Mouse (Mus musculus): ENCODE measurements around the gene Pln. TPM values are rescaled to one million over a fixed set of nuclear protein-coding genes. Genes with fewer than 3 reads are reported as not detected.

The Pln gene
- polyA plus RNA-seq, 1 experiment from 2014 or later, result 1,148 TPM

GRCm38 (mm10) chr10:53343865-53344264 lies 6.4 kb downstream of the Pln start:
- Histone ChIP-seq H3K4me3 (ENCODE audit: control insufficient read depth in 1 of 2, insufficient read depth in 1 of 2, low read depth in 1 of 2, low read length in 2 of 2) (peak overlapping the region; percentile 36 to 55), H3K9me3 (ENCODE audit: control insufficient read depth, low read length) (no peaks in the 10 kb centered on the region), H3K36me3 (ENCODE audit: control insufficient read depth, insufficient read depth, low read length) (peaks cover 56% of the 10 kb centered on the region), H3K4me1 (ENCODE audit: control insufficient read depth in 2 of 2, insufficient read depth in 2 of 2, low read length in 2 of 2) (no peaks in the 10 kb centered on the region; a peak in 1 of 4 replicates), H3K4me2 (ENCODE audit: low read length) (peak overlapping the region; percentile 68), H3K27ac (replicated peaks in 1 of 2; ENCODE audit: control insufficient read depth in 1 of 2, insufficient read depth in 1 of 2, low read depth in 2 of 2, low read length in 2 of 2) (peak overlapping the region; percentile 71 to 91), H3K27me3 (ENCODE audit: control insufficient read depth, insufficient read depth, low read length) (no peaks in the 10 kb centered on the region), H3K9ac (ENCODE audit: low read length) (peak overlapping the region; percentile 92)
- WGBS, result 30% methylated on average over 10 of the region's 10 CpGs
- ATAC-seq (ENCODE audit: insufficient number of reproducible peaks, insufficient read depth, low FRiP score, low read depth), result no peak

- Histone ChIP-seq H3K4me2 (ENCODE audit: low read length) (no peak overlapping the region), H3K36me3 (ENCODE audit: control insufficient read depth, insufficient read depth, low read length) (peaks cover 51% of the 10 kb centered on the region), H3K9ac (ENCODE audit: low read length) (no peak overlapping the region), H3K4me1 (ENCODE audit: control insufficient read depth in 2 of 2, insufficient read depth in 2 of 2, low read length in 2 of 2) (no peaks in the 10 kb centered on the region; a peak in 1 of 4 replicates), H3K27ac (replicated peaks in 1 of 2; ENCODE audit: control insufficient read depth in 1 of 2, insufficient read depth in 1 of 2, low read depth in 2 of 2, low read length in 2 of 2) (0 out of 4 replicates have a peak overlapping the region, but pooled peaks of 1 of the 2 experiments have one; percentile 7), H3K4me3 (ENCODE audit: control insufficient read depth in 1 of 2, insufficient read depth in 1 of 2, low read depth in 1 of 2, low read length in 2 of 2) (no peak overlapping the region), H3K27me3 (ENCODE audit: control insufficient read depth, insufficient read depth, low read length) (no peaks in the 10 kb centered on the region), H3K9me3 (ENCODE audit: control insufficient read depth, low read length) (no peaks in the 10 kb centered on the region)
- ATAC-seq (ENCODE audit: insufficient number of reproducible peaks, insufficient read depth, low FRiP score, low read depth), result no peak
- 65% methylated on average over 4 of the region's 4 CpGs for WGBS
Observed at GRCm38 (mm10) chr10:53345508-53345907, 8.0 kb downstream of the Pln start.

GRCm38 (mm10) chr10:53346506-53346905 lies 9.0 kb downstream of the Pln start:
- Histone ChIP-seq H3K4me1 (ENCODE audit: control insufficient read depth in 2 of 2, insufficient read depth in 2 of 2, low read length in 2 of 2) (no peaks in the 10 kb centered on the region; a peak in 1 of 4 replicates), H3K9ac (ENCODE audit: low read length) (no peak overlapping the region), H3K9me3 (ENCODE audit: control insufficient read depth, low read length) (no peaks in the 10 kb centered on the region), H3K36me3 (ENCODE audit: control insufficient read depth, insufficient read depth, low read length) (peaks cover 48% of the 10 kb centered on the region), H3K27me3 (ENCODE audit: control insufficient read depth, insufficient read depth, low read length) (no peaks in the 10 kb centered on the region), H3K27ac (replicated peaks in 1 of 2; ENCODE audit: control insufficient read depth in 1 of 2, insufficient read depth in 1 of 2, low read depth in 2 of 2, low read length in 2 of 2) (peak overlapping the region in 1 of 2 experiments; percentile 59; a peak in 1 of 4 replicates), H3K4me3 (ENCODE audit: control insufficient read depth in 1 of 2, insufficient read depth in 1 of 2, low read depth in 1 of 2, low read length in 2 of 2) (no peak overlapping the region), H3K4me2 (ENCODE audit: low read length) (no peak overlapping the region)
- 40% methylated on average over 3 of the region's 3 CpGs for WGBS
- no peak for ATAC-seq (ENCODE audit: insufficient number of reproducible peaks, insufficient read depth, low FRiP score, low read depth)

GRCm38 (mm10) chr10:53346916-53347315 lies 9.4 kb downstream of the Pln start:
- Histone ChIP-seq H3K4me3 (ENCODE audit: control insufficient read depth in 1 of 2, insufficient read depth in 1 of 2, low read depth in 1 of 2, low read length in 2 of 2) (no peak overlapping the region), H3K9me3 (ENCODE audit: control insufficient read depth, low read length) (no peaks in the 10 kb centered on the region), H3K27me3 (ENCODE audit: control insufficient read depth, insufficient read depth, low read length) (no peaks in the 10 kb centered on the region), H3K4me2 (ENCODE audit: low read length) (no peak overlapping the region), H3K27ac (replicated peaks in 1 of 2; ENCODE audit: control insufficient read depth in 1 of 2, insufficient read depth in 1 of 2, low read depth in 2 of 2, low read length in 2 of 2) (peak overlapping the region in 1 of 2 experiments; percentile 59; a peak in 1 of 4 replicates), H3K4me1 (ENCODE audit: control insufficient read depth in 2 of 2, insufficient read depth in 2 of 2, low read length in 2 of 2) (no peaks in the 10 kb centered on the region; a peak in 1 of 4 replicates), H3K36me3 (ENCODE audit: control insufficient read depth, insufficient read depth, low read length) (peaks cover 44% of the 10 kb centered on the region), H3K9ac (ENCODE audit: low read length) (no peak overlapping the region)
- no peak for ATAC-seq (ENCODE audit: insufficient number of reproducible peaks, insufficient read depth, low FRiP score, low read depth)
- 80% methylated on average over 5 of the region's 5 CpGs for WGBS

- Histone ChIP-seq H3K9ac (ENCODE audit: low read length) (no peak overlapping the region), H3K4me2 (ENCODE audit: low read length) (no peak overlapping the region), H3K27me3 (ENCODE audit: control insufficient read depth, insufficient read depth, low read length) (no peaks in the 10 kb centered on the region), H3K36me3 (ENCODE audit: control insufficient read depth, insufficient read depth, low read length) (peaks cover 36% of the 10 kb centered on the region), H3K27ac (replicated peaks in 1 of 2; ENCODE audit: control insufficient read depth in 1 of 2, insufficient read depth in 1 of 2, low read depth in 2 of 2, low read length in 2 of 2) (0 out of 4 replicates have a peak overlapping the region, but pooled peaks of 1 of the 2 experiments have one; percentile 0), H3K9me3 (ENCODE audit: control insufficient read depth, low read length) (no peaks in the 10 kb centered on the region), H3K4me3 (ENCODE audit: control insufficient read depth in 1 of 2, insufficient read depth in 1 of 2, low read depth in 1 of 2, low read length in 2 of 2) (no peak overlapping the region), H3K4me1 (ENCODE audit: control insufficient read depth in 2 of 2, insufficient read depth in 2 of 2, low read length in 2 of 2) (no peaks in the 10 kb centered on the region; a peak in 1 of 4 replicates)
- no peak for ATAC-seq (ENCODE audit: insufficient number of reproducible peaks, insufficient read depth, low FRiP score, low read depth)
- 49% methylated on average over 10 of the region's 10 CpGs for WGBS
Observed at GRCm38 (mm10) chr10:53347787-53348755, 10.6 kb downstream of the Pln start.

- 65% methylated on average over 1 of the region's 1 CpGs for WGBS
Observed at GRCm38 (mm10) chr10:53349254-53349653, 11.8 kb downstream of the Pln start.

GRCm38 (mm10) chr10:53353665-53354064 lies 16.2 kb downstream of the Pln start:
- Histone ChIP-seq H3K27ac (replicated peaks in 1 of 2; ENCODE audit: control insufficient read depth in 1 of 2, insufficient read depth in 1 of 2, low read depth in 2 of 2, low read length in 2 of 2) (no peak overlapping the region), H3K9ac (ENCODE audit: low read length) (no peak overlapping the region), H3K36me3 (ENCODE audit: control insufficient read depth, insufficient read depth, low read length) (peaks cover 36% of the 10 kb centered on the region), H3K27me3 (ENCODE audit: control insufficient read depth, insufficient read depth, low read length) (no peaks in the 10 kb centered on the region), H3K4me1 (ENCODE audit: control insufficient read depth in 2 of 2, insufficient read depth in 2 of 2, low read length in 2 of 2) (no peaks in the 10 kb centered on the region), H3K9me3 (ENCODE audit: control insufficient read depth, low read length) (no peaks in the 10 kb centered on the region), H3K4me2 (ENCODE audit: low read length) (no peak overlapping the region), H3K4me3 (ENCODE audit: control insufficient read depth in 1 of 2, insufficient read depth in 1 of 2, low read depth in 1 of 2, low read length in 2 of 2) (no peak overlapping the region)
- WGBS, result 71% methylated on average over 3 of the region's 3 CpGs
- no peak for ATAC-seq (ENCODE audit: insufficient number of reproducible peaks, insufficient read depth, low FRiP score, low read depth)

More at GRCm38 (mm10) chr10:53349254-53349653, 11.8 kb downstream of the Pln start:
- H3K27me3 ChIP-seq (ENCODE audit: control insufficient read depth, insufficient read depth, low read length), result no peaks in the 10 kb centered on the region
- H3K9me3 ChIP-seq (ENCODE audit: control insufficient read depth, low read length), result no peaks in the 10 kb centered on the region
- no peak overlapping the region for H3K27ac ChIP-seq (replicated peaks in 1 of 2; ENCODE audit: control insufficient read depth in 1 of 2, insufficient read depth in 1 of 2, low read depth in 2 of 2, low read length in 2 of 2)
- H3K36me3 ChIP-seq (ENCODE audit: control insufficient read depth, insufficient read depth, low read length), result peaks cover 31% of the 10 kb centered on the region
- H3K4me1 ChIP-seq (ENCODE audit: control insufficient read depth in 2 of 2, insufficient read depth in 2 of 2, low read length in 2 of 2), result no peaks in the 10 kb centered on the region
- no peak overlapping the region for H3K9ac ChIP-seq (ENCODE audit: low read length)
- no peak overlapping the region for H3K4me3 ChIP-seq (ENCODE audit: control insufficient read depth in 1 of 2, insufficient read depth in 1 of 2, low read depth in 1 of 2, low read length in 2 of 2)
- no peak for ATAC-seq (ENCODE audit: insufficient number of reproducible peaks, insufficient read depth, low FRiP score, low read depth)
- no peak overlapping the region for H3K4me2 ChIP-seq (ENCODE audit: low read length)
